Mouse (Mus musculus) B cell, adult 2 months (primary cell): ENCODE measurements around the gene Agap1.

ENCODE experiments used
- DNase-seq, 2 experiments: peaks; one replicate each; pipeline ENCODE4 v3.0.0; 2022

The Agap1 gene

GRCm38 (mm10) chr1:89581766-89582125 is 127.1 kb downstream of the Agap1 start:
- DNase-seq, result no peak

- DNase-seq, result no peak
Observed at GRCm38 (mm10) chr1:89583369-89583768, 128.8 kb downstream of the Agap1 start.

- DNase-seq, result no peak
Observed at GRCm38 (mm10) chr1:89586991-89587683, 132.5 kb downstream of the Agap1 start.

GRCm38 (mm10) chr1:89588154-89588553 is 133.5 kb downstream of the Agap1 start:
- DNase-seq, result no peak

- DNase-seq, result no peak
Observed at GRCm38 (mm10) chr1:89590994-89591393, 136.4 kb downstream of the Agap1 start.

GRCm38 (mm10) chr1:89593219-89593618 is 138.6 kb downstream of the Agap1 start:
- no peak for DNase-seq

- no peak for DNase-seq
Observed at GRCm38 (mm10) chr1:89594999-89595398, 140.4 kb downstream of the Agap1 start.

- DNase-seq, result no peak
Observed at GRCm38 (mm10) chr1:89595421-89595820, 140.8 kb downstream of the Agap1 start.

GRCm38 (mm10) chr1:89596223-89596622 is 141.6 kb downstream of the Agap1 start:
- no peak for DNase-seq

GRCm38 (mm10) chr1:89598906-89599305 is 144.3 kb downstream of the Agap1 start:
- DNase-seq, result no peak

GRCm38 (mm10) chr1:89599983-89600741 is 145.6 kb downstream of the Agap1 start:
- no peak for DNase-seq

- DNase-seq, result no peak
Observed at GRCm38 (mm10) chr1:89601349-89601748, 146.7 kb downstream of the Agap1 start.

GRCm38 (mm10) chr1:89602879-89603278 is 148.3 kb downstream of the Agap1 start:
- no peak for DNase-seq

GRCm38 (mm10) chr1:89606612-89607011 is 152.0 kb downstream of the Agap1 start:
- peak; percentile 24 to 26 for DNase-seq

GRCm38 (mm10) chr1:89608766-89609165 is 154.2 kb downstream of the Agap1 start:
- no peak for DNase-seq

- DNase-seq, result no peak
Observed at GRCm38 (mm10) chr1:89609964-89610363, 155.4 kb downstream of the Agap1 start.

GRCm38 (mm10) chr1:89611521-89611920 is 156.9 kb downstream of the Agap1 start:
- DNase-seq, result no peak

GRCm38 (mm10) chr1:89613234-89613870 is 158.7 kb downstream of the Agap1 start:
- DNase-seq, result no peak

GRCm38 (mm10) chr1:89616556-89616955 is 161.9 kb downstream of the Agap1 start:
- DNase-seq, result no peak

GRCm38 (mm10) chr1:89617336-89617735 is 162.7 kb downstream of the Agap1 start:
- no peak for DNase-seq

GRCm38 (mm10) chr1:89619963-89620362 is 165.4 kb downstream of the Agap1 start:
- no peak for DNase-seq

- no peak for DNase-seq
Observed at GRCm38 (mm10) chr1:89621014-89621791, 166.6 kb downstream of the Agap1 start.

- DNase-seq, result no peak
Observed at GRCm38 (mm10) chr1:89621952-89622351, 167.3 kb downstream of the Agap1 start.
